Mouse (Mus musculus) forebrain, embryonic 12.5 days (tissue): Measurements from ENCODE around the gene Cdc42ep2. TPM values are rescaled to one million over a fixed set of nuclear protein-coding genes. Genes with fewer than 3 reads are reported as not detected.
A peak's percentile ranks its signal among the peaks of the same experiment; 100 is the strongest.
"Not testable (repeated sequence)": the region's sequence is repeated elsewhere in the genome, so short reads cannot be mapped to it uniquely, and the experiment has no call there.

Experiments
- ATAC-seq: fragments of 200-750 bp; cut with Nextera tagmentation; 2 replicates; pipeline ENCODE4 v1.8.0; 2017; ENCODE audit warnings: moderate TSS enrichment; ENCODE audit not compliant: low FRiP score
- H3K27ac ChIP-seq: fragments of 300-500 bp; sonication (generic); 2 replicates; pipeline ENCODE4 v1.5.1; 2016; ENCODE audit warnings: mild to moderate bottlenecking
- H3K27me3 ChIP-seq: fragments of 300-500 bp; sonication (generic); 2 replicates; pipeline ENCODE4 v1.6.1; 2016; ENCODE audit warnings: mild to moderate bottlenecking
- H3K36me3 ChIP-seq: fragments of 300-500 bp; sonication (generic); replicated peaks from 2 replicates; pipeline ENCODE4 v1.6.1; 2016; ENCODE audit warnings: mild to moderate bottlenecking
- H3K4me1 ChIP-seq: fragments of 300-500 bp; sonication (generic); 2 replicates; pipeline ENCODE4 v1.6.1; 2016
- H3K4me2 ChIP-seq: fragments of 300-500 bp; sonication (generic); 2 replicates; pipeline ENCODE4 v1.6.1; 2016; ENCODE audit warnings: mild to moderate bottlenecking, moderate library complexity
- H3K4me3 ChIP-seq: fragments of 300-500 bp; sonication (generic); replicated peaks from 2 replicates; pipeline ENCODE4 v1.5.1; 2016; ENCODE audit warnings: mild to moderate bottlenecking
- H3K9ac ChIP-seq: fragments of 300-500 bp; sonication (generic); 2 replicates; pipeline ENCODE4 v1.6.1; 2016; ENCODE audit warnings: mild to moderate bottlenecking
- H3K9me3 ChIP-seq: fragments of 300-500 bp; sonication (generic); 2 replicates; pipeline ENCODE4 v1.6.1; 2016
- WGBS: fragments of 180-500 bp; shearing (Covaris S2); methylation state at CpG from one replicate; pipeline ENCODE4 v1.1.7; 2016; 5-methylcytosine and 5-hydroxymethylcytosine counted together
- polyA plus RNA-seq: library from polyadenylated mRNA; unstranded; fragments of >200 nt; fragmentation: Nextera tagmentation; extraction: Ambion mirVana; gene quantifications from 2 replicates; pipeline ENCODE4 v1.2.1, GENCODE M21; 2016

The Cdc42ep2 gene
- polyA plus RNA-seq, 1 experiment from 2014 or later: 2.2 TPM

DNA sequence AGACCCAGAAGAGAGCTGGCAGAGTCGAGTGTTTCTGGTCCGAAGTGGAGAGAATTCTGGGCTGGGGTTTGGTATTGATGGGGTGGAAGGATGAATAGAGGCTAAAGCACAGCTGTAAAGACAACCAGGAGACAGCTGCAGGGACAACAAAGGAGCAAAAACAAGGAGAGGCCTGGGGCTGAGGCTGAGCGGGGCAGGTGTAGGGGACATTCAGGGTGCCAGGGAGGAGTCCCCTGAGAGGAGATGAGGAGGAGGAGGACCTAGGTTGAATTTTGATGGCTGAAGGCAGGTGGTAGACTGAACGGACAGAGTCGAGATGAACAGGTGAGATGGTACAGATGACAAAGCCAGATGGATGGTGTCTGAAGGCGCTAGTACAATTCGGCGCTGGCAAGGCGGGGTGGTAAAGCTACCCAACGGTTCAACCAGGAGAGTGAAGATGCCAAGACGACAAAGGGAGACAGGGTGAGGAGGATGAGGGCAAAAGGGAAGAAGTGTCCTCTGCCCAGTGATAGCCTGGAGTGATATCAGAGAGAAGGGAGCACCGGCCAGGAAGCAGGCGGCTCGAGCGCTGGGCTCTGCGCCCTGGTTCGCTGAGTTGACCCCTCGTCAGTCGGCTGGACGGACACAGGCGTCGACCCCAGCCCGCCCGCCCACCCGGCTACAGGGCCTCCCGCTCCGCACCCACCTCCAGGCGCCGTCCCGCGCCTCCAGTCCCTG is 31.2 kb downstream of the Cdc42ep2 start:
- Histone ChIP-seq H3K4me1 (peaks cover 21% of the 10 kb centered on the region), H3K36me3 (peaks cover 45% of the 10 kb centered on the region), H3K4me2 (peak overlapping the region; percentile 80), H3K9me3 (no peaks in the 10 kb centered on the region), H3K9ac (peak overlapping the region; percentile 94), H3K27me3 (no peaks in the 10 kb centered on the region), H3K4me3 (peak overlapping the region; percentile 70), H3K27ac (peak overlapping the region; percentile 83)
- ATAC-seq: peak; percentile 57; the same call in 1 of the 2 replicates
- 11% methylated on average over 20 of the region's 31 CpGs for WGBS

GRCm38 (mm10) chr19:5892735-5893134 is 31.9 kb downstream of the Cdc42ep2 start:
- H3K4me3 ChIP-seq: peak overlapping the region; percentile 70
- peaks cover 21% of the 10 kb centered on the region for H3K4me1 ChIP-seq
- H3K36me3 ChIP-seq: peaks cover 40% of the 10 kb centered on the region
- no peak overlapping the region for H3K27ac ChIP-seq
- peak overlapping the region; percentile 94; the same call in 1 of the 2 replicates for H3K9ac ChIP-seq
- ATAC-seq: no peak
- no peaks in the 10 kb centered on the region for H3K9me3 ChIP-seq
- no peaks in the 10 kb centered on the region for H3K27me3 ChIP-seq
- peak overlapping the region; percentile 80 for H3K4me2 ChIP-seq
- WGBS: 91% methylated on average over 13 of the region's 13 CpGs

GRCm38 (mm10) chr19:5892262-5892661 is 32.4 kb downstream of the Cdc42ep2 start:
- no peak for ATAC-seq
- Histone ChIP-seq H3K4me2 (no peak overlapping the region), H3K36me3 (peaks cover 35% of the 10 kb centered on the region), H3K4me1 (peaks cover 21% of the 10 kb centered on the region), H3K9ac (no peak overlapping the region), H3K4me3 (no peak overlapping the region), H3K9me3 (no peaks in the 10 kb centered on the region), H3K27ac (no peak overlapping the region), H3K27me3 (no peaks in the 10 kb centered on the region)
- 96% methylated on average over 7 of the region's 7 CpGs for WGBS

DNA sequence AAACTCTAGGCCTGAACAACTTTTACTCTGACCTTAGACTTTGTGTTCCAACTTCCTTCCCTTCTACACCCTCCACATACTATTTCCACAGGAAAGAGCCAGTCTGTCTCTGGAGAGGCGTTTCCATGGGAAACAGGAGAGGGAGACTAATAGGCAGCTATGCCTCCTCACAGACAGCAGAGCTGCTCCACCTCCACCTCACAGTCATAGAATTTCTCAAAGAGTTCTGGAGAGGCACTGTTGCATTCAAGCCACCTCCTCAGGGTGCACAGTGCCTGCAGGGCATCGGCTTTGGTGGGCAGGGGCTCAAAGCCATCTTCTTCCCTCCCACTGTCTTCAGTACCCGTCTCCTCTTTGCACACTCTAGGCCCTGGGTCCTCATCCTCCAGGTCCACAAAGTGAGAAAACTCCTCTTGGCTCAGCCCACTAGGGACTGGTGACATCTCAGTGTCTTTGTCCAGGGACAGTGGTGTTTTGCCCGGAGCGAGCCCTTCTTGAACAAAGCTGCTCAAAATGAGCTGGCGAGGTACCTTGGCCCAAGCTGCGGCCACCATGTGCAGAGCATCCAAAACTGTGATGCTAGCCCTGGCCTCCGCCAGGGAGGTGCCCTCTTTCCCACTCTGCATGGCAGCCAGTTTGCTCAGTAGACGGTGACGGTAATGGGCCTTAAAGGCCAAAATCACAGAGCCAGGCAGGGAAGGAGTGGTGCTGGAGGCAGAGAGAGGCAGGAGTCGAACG is 32.9 kb downstream of the Cdc42ep2 start:
- H3K9me3 ChIP-seq: no peaks in the 10 kb centered on the region
- peaks cover 21% of the 10 kb centered on the region for H3K4me1 ChIP-seq
- WGBS: 94% methylated on average over 12 of the region's 12 CpGs
- no peak overlapping the region for H3K4me3 ChIP-seq
- ATAC-seq: no peak
- H3K36me3 ChIP-seq: peaks cover 31% of the 10 kb centered on the region
- no peak overlapping the region for H3K4me2 ChIP-seq
- no peak overlapping the region for H3K9ac ChIP-seq
- H3K27me3 ChIP-seq: no peaks in the 10 kb centered on the region
- no peak overlapping the region for H3K27ac ChIP-seq

GRCm38 (mm10) chr19:5889211-5889610 is 35.4 kb downstream of the Cdc42ep2 start:
- ATAC-seq: no peak

DNA sequence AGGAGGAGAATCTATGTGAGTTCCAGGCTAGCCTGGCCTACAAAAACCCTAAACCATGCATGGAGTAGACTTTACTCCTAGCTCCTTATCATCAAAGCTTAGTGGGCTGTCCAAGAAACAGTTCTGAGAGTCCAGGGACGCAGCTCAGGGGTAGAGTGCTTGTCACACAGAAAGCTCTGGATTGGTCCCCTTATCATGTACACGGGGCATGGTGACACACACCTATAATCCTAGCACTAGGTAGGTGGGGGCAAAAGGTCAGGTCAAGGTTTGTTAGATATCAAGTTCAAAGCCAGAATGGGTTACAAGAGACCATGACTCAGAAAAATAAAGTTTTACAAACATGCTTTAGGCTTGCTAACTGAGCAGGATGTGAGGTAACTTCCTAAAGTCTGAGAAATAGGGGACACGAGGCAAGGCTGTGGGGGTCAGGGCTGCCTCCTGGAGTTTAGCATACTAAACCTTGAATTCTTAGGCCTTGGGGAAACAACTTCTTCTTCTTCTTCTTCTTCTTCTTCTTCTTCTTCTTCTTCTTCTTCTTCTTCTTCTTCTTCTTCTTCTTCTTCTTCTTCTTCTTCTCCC is 37.3 kb downstream of the Cdc42ep2 start:
- no peak for ATAC-seq
- no peaks in the 10 kb centered on the region for H3K27me3 ChIP-seq
- WGBS: 87% methylated on average over 3 of the region's 3 CpGs
- H3K9ac ChIP-seq: no peak overlapping the region
- H3K4me2 ChIP-seq: no peak overlapping the region
- H3K4me1 ChIP-seq: peaks cover 9% of the 10 kb centered on the region; the same call in 1 of the 2 replicates
- H3K4me3 ChIP-seq: no peak overlapping the region
- H3K9me3 ChIP-seq: no peaks in the 10 kb centered on the region
- no peak overlapping the region for H3K27ac ChIP-seq
- peaks cover 14% of the 10 kb centered on the region for H3K36me3 ChIP-seq

More at GRCm38 (mm10) chr19:5889211-5889610, 35.4 kb downstream of the Cdc42ep2 start:
- Histone ChIP-seq H3K9ac (no peak overlapping the region), H3K27me3 (no peaks in the 10 kb centered on the region), H3K4me2 (no peak overlapping the region), H3K9me3 (no peaks in the 10 kb centered on the region), H3K27ac (no peak overlapping the region), H3K36me3 (peaks cover 18% of the 10 kb centered on the region), H3K4me3 (no peak overlapping the region), H3K4me1 (peaks cover 19% of the 10 kb centered on the region)
- WGBS: 87% methylated on average over 4 of the region's 4 CpGs

GRCm38 (mm10) chr19:5885838-5886237 is 38.8 kb downstream of the Cdc42ep2 start:
- no peak overlapping the region for H3K27ac ChIP-seq
- no peaks in the 10 kb centered on the region for H3K4me1 ChIP-seq
- no peak overlapping the region for H3K4me3 ChIP-seq
- H3K27me3 ChIP-seq: no peaks in the 10 kb centered on the region
- ATAC-seq: no peak
- WGBS: 61% methylated on average over 4 of the region's 4 CpGs
- no peak overlapping the region for H3K9ac ChIP-seq
- H3K36me3 ChIP-seq: 0 out of 2 replicates have a peak, but pooled peaks cover 3% of the 10 kb centered on the region
- H3K4me2 ChIP-seq: no peak overlapping the region
- no peaks in the 10 kb centered on the region for H3K9me3 ChIP-seq

DNA sequence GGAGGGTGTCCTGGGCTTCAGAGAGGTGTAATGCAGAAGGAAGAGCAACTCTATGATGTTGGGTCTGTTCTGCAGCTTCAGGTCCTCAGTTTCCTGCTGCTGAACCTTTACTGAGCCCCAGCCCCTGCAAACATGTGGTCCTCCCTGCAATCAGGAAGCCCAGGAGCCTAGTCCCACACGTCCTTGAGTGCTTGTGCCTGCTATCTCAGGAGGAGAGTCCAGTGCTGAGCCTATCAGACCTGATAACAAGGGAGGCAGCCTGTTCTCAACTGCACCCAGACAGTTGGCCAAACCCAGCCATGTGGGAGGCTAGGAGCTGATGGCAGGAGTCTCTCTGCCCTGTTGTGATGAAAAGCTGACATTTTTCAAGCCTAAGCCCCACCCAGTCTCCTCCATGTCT is 40.7 kb downstream of the Cdc42ep2 start:
- 42% methylated on average over 1 of the region's 1 CpGs for WGBS
- no peak overlapping the region for H3K4me3 ChIP-seq
- no peaks in the 10 kb centered on the region for H3K36me3 ChIP-seq
- ATAC-seq: no peak
- no peak overlapping the region for H3K4me2 ChIP-seq
- H3K27me3 ChIP-seq: no peaks in the 10 kb centered on the region
- no peaks in the 10 kb centered on the region for H3K4me1 ChIP-seq
- no peak overlapping the region for H3K27ac ChIP-seq
- H3K9me3 ChIP-seq: no peaks in the 10 kb centered on the region
- no peak overlapping the region for H3K9ac ChIP-seq

GRCm38 (mm10) chr19:5882079-5882478 is 42.5 kb downstream of the Cdc42ep2 start:
- H3K4me2 ChIP-seq, H3K4me1 ChIP-seq, H3K9me3 ChIP-seq, H3K27me3 ChIP-seq, H3K4me3 ChIP-seq, ATAC-seq, H3K9ac ChIP-seq, H3K27ac ChIP-seq, H3K36me3 ChIP-seq: not testable (repeated sequence)
- WGBS: 89% methylated on average over 5 of the region's 5 CpGs

DNA sequence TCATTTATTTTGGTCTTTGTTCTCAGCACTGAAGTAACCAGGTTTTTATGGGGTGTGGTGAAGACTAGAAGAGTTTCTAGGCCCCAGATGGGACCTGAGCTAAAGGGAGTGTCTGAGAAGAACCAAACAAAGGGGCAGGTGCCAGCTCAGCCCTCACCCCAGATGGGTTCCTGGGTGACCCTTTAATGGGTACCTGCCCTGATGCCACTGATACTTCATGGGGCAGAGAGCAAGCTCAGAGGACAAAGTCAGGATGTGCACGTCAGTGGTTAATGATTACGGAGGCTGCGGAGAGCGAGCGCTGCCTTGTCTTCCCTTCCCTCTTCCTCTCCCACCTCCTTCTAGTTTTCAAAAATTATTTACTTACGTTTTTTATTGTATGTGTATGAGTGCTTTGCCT is 43.5 kb downstream of the Cdc42ep2 start:
- Histone ChIP-seq H3K27me3 (no peaks in the 10 kb centered on the region), H3K27ac (no peak overlapping the region), H3K36me3 (no peaks in the 10 kb centered on the region), H3K9me3 (no peaks in the 10 kb centered on the region), H3K4me3 (no peak overlapping the region), H3K9ac (no peak overlapping the region), H3K4me1 (peaks cover 10% of the 10 kb centered on the region), H3K4me2 (no peak overlapping the region)
- ATAC-seq: no peak
- WGBS: 90% methylated on average over 6 of the region's 6 CpGs

DNA sequence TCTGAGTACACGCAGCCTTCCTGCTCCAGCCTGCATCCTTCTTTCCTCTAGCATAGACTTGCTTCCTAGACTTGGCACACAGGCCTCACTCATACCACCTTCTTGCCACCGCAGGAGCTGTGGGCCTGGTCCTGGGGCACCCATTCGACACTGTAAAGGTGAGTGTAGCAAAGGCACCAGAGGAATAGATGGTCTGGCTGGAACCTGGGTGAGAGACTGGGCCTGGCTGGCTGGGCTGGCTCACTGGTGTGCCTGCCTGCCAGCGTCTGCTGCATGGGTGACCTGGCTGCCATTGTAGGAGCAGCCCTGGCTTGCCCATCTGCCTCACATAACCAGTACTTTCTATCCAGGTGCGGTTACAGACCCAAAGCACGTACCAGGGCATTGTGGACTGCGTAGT is 44.9 kb downstream of the Cdc42ep2 start:
- H3K4me1 ChIP-seq: peaks cover 15% of the 10 kb centered on the region
- H3K27ac ChIP-seq: no peak overlapping the region
- no peak overlapping the region for H3K4me3 ChIP-seq
- no peak overlapping the region for H3K4me2 ChIP-seq
- 93% methylated on average over 7 of the region's 7 CpGs for WGBS
- H3K9me3 ChIP-seq: no peaks in the 10 kb centered on the region
- H3K27me3 ChIP-seq: no peaks in the 10 kb centered on the region
- H3K36me3 ChIP-seq: no peaks in the 10 kb centered on the region
- no peak overlapping the region for H3K9ac ChIP-seq
- no peak for ATAC-seq

GRCm38 (mm10) chr19:5878916-5879315 is 45.7 kb downstream of the Cdc42ep2 start:
- Histone ChIP-seq H3K27me3 (no peaks in the 10 kb centered on the region), H3K27ac (no peak overlapping the region), H3K4me1 (peaks cover 22% of the 10 kb centered on the region), H3K4me3 (no peak overlapping the region), H3K36me3 (no peaks in the 10 kb centered on the region), H3K4me2 (no peak overlapping the region), H3K9me3 (no peaks in the 10 kb centered on the region), H3K9ac (no peak overlapping the region)
- ATAC-seq: no peak
- 77% methylated on average over 3 of the region's 3 CpGs for WGBS
